Mouse (Mus musculus): ENCODE results near the gene Alkbh3. TPM values are rescaled to one million over a fixed set of nuclear protein-coding genes. Genes with fewer than 3 reads are reported as not detected.

Gene Alkbh3
- total RNA-seq, 2 experiments from 2014 or later: 2.2 to 16.9 TPM

GRCm38 (mm10) chr2:94001411-94001810 lies 9.2 kb downstream of the Alkbh3 start:
- no peak for ATAC-seq (replicated peaks; ENCODE audit: low FRiP score, poor library complexity, severe bottlenecking)

DNA sequence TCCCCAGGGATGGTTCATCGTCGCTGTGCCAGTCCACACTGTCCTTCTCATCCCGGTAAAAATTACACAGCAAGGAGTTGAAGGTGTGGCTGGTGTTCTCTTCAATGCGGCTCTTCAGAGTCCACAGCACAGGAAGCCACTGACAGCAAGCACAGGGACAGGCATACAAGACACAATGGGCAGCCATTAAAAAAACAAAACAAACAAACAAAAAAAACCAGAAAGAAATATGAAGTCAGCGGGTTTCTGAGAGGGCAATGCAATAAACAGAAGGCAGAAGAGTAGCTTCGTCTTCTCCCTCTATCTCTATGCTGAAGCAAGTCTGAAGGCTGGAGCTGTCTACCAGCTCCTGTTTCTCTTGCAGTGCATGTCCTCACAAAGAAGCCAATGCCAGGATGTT lies 14.4 kb downstream of the Alkbh3 start, which contains the start of gene Gm27027:
Gene Gm27027, minus strand, starts transcription at position 101 of the 400 bp plus-strand sequence.
- ATAC-seq (replicated peaks; ENCODE audit: low FRiP score, poor library complexity, severe bottlenecking): no peak

- no peak for ATAC-seq (replicated peaks; ENCODE audit: low FRiP score, poor library complexity, severe bottlenecking)
Measured at GRCm38 (mm10) chr2:93992810-93993209, 17.8 kb downstream of the Alkbh3 start.

DNA sequence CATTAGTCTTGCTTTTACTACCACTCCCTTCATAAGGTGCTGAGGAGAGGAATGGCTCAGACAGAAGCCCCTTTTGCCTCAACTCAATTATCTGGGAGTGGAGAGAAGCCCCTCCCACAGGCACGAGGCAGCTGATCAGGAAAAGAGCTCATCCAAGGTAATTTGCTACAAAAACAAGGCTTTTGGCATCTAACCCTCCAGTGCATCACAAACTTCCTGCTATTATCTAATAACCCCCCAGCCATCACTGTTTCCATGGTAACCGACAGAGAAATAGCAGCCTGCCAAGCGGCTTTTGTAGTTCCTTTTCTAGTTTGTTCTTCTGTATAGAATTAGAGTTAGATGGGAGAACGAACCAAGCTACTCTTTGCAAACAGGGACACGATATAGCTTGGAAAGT lies 18.3 kb downstream of the Alkbh3 start:
- no peak for ATAC-seq (replicated peaks; ENCODE audit: low FRiP score, poor library complexity, severe bottlenecking)

GRCm38 (mm10) chr2:93991336-93991735 lies 19.3 kb downstream of the Alkbh3 start:
- ATAC-seq (replicated peaks; ENCODE audit: low FRiP score, poor library complexity, severe bottlenecking): no peak

- no peak for ATAC-seq (replicated peaks; ENCODE audit: low FRiP score, poor library complexity, severe bottlenecking)
Measured at GRCm38 (mm10) chr2:93988440-93988839, 22.2 kb downstream of the Alkbh3 start.

GRCm38 (mm10) chr2:93982457-93983235 lies 28.0 kb downstream of the Alkbh3 start:
- ATAC-seq (replicated peaks; ENCODE audit: low FRiP score, poor library complexity, severe bottlenecking): no peak

DNA sequence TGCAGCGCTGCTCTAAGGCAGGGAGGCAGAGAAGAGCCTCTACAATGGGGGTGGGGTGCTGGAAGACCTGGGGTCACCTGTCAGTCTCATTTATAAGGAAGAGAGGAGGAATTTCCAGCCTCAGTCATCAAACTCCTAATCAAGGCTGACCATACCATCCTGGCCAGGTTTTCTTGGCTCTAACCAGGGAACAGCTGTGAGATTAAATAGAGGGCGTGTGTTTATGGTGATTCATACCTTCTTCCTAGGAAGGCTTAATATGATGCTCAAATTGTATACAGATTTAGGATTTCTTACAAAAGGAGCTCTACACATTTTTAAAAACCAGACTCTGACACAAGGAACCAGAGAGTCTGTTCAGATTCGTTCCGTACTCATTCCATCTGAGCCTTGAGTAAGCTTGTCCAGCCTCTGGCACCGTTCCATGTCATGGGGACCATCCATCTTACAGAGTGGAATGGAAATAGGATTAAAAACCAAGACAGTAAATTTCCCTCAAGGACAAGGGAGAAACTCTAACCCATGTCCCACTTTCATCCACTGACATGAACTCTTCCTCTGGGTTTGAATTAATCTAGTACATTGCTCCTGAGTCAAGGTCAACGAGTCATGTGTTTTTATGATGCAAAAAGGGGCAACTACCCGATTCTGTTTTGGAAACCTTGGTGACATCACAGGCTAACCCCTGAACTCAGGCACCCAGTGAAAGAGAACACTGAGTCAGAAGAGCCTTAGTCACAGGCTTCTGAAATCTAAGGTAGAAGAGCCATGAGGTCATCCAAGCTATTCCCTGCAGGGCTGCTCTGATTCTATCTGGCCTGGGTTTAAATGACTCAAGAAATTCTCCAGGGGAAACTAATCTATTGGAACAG lies 31.1 kb downstream of the Alkbh3 start:
- ATAC-seq (replicated peaks; ENCODE audit: low FRiP score, poor library complexity, severe bottlenecking): no peak

GRCm38 (mm10) chr2:93976436-93977252 lies 34.0 kb downstream of the Alkbh3 start:
- no peak for ATAC-seq (replicated peaks; ENCODE audit: low FRiP score, poor library complexity, severe bottlenecking)

DNA sequence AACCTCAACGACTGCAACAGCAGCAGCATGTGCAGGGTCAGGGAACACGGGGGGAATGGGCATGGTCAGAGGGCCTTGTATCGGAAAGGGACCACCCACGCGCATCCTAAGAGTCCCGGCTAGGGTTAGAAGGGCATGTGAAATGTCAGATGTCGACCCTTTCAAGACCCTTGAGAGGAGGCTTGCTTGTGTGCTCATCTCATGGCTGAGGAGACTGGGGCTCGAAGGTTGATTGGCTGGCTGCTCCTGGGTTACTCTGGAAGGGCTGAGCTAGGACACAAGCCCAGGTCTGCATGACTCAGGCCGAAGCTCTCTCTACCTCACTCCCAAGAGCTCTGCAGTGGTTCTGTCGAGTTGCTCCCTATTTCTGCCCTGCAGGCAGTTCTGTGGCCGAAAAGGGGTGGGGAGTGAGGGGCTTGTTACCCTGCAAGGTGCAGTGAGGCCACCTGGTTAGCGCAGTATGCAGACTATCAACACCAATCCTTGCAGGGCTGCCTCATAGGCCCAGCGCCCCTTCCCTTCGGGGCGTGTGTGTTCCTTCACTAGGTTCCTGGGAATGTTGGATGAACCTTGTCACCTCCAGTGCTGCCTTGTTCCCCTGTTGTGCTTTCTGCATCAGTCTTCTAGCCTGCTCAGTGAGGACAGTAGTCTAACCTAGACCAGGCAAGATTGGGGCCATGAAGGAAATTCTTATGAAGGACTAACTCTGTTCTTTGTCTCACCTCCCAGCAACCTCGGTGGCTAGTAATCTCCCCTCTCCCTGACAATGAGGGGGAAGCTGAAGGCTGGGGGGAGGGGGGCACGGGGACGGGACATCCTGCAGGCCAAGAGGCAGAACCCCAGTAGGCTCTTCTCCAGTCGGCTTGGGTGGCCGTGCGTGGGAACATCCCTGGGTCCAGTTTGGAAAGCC lies 34.8 kb downstream of the Alkbh3 start:
- ATAC-seq (replicated peaks; ENCODE audit: low FRiP score, poor library complexity, severe bottlenecking): no peak

- ATAC-seq (replicated peaks; ENCODE audit: low FRiP score, poor library complexity, severe bottlenecking): no peak
Measured at GRCm38 (mm10) chr2:93975041-93975440, 35.6 kb downstream of the Alkbh3 start.

DNA sequence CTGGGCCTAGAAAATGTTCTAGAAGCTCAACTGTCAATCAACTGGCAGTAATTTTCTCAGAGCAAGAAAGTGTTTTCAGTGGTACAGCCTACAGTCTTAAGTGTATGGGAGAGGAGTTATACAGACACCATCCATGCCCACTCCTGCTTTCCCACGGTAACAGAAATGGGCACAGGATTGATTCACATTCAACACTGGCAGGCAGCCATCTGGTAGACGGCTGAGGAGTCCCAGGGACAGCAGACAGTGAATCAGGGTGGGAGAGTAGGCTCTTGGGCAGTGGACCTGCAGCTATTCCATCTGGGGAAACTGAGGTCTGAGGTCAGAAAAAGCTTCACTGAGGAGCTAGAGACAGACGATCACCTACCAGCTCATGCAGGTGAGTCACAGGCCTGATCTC lies 39.0 kb downstream of the Alkbh3 start:
- ATAC-seq (replicated peaks; ENCODE audit: low FRiP score, poor library complexity, severe bottlenecking): no peak

GRCm38 (mm10) chr2:93964494-93965160 lies 46.0 kb downstream of the Alkbh3 start:
- no peak for ATAC-seq (replicated peaks; ENCODE audit: low FRiP score, poor library complexity, severe bottlenecking)

GRCm38 (mm10) chr2:93963802-93964201 lies 46.8 kb downstream of the Alkbh3 start:
- no peak for ATAC-seq (replicated peaks; ENCODE audit: low FRiP score, poor library complexity, severe bottlenecking)

- no peak for ATAC-seq (replicated peaks; ENCODE audit: low FRiP score, poor library complexity, severe bottlenecking)
Measured at GRCm38 (mm10) chr2:93961716-93962115, 48.9 kb downstream of the Alkbh3 start.

GRCm38 (mm10) chr2:93959346-93959745 lies 51.3 kb downstream of the Alkbh3 start:
- no peak for ATAC-seq (replicated peaks; ENCODE audit: low FRiP score, poor library complexity, severe bottlenecking)

- no peak for ATAC-seq (replicated peaks; ENCODE audit: low FRiP score, poor library complexity, severe bottlenecking)
Measured at GRCm38 (mm10) chr2:93958216-93958615, 52.4 kb downstream of the Alkbh3 start.

- ATAC-seq (replicated peaks; ENCODE audit: low FRiP score, poor library complexity, severe bottlenecking): no peak
Measured at GRCm38 (mm10) chr2:93957785-93958175, 52.8 kb downstream of the Alkbh3 start.
